Mouse (Mus musculus) spleen, adult 2 months (tissue): Measurements from ENCODE around the gene Tktl2.

Experiments used
- CTCF ChIP-seq: fragments of 200-500 bp; IDR thresholded peaks from 2 replicates; pipeline ENCODE4 v1.5.1; 2011; ENCODE audit warnings: mild to moderate bottlenecking, inconsistent platforms; ENCODE audit not compliant: insufficient read depth, insufficient read length, insufficient replicate concordance; ENCODE audit errors: extremely low read depth
- POLR2A ChIP-seq: fragments of 200-500 bp; IDR thresholded peaks from 2 replicates; pipeline ENCODE4 v1.6.1; 2011; ENCODE audit warnings: low read depth, low read length, inconsistent platforms

GRCm38 (mm10) chr8:66486084-66486763, 25.3 kb upstream of the Tktl2 start, which contains the start of gene Tma16:
- no peak for TF ChIP-seq CTCF
- TF ChIP-seq POLR2A = no peak
